Mouse (Mus musculus): Measurements from ENCODE around the gene Etfdh.

DNA sequence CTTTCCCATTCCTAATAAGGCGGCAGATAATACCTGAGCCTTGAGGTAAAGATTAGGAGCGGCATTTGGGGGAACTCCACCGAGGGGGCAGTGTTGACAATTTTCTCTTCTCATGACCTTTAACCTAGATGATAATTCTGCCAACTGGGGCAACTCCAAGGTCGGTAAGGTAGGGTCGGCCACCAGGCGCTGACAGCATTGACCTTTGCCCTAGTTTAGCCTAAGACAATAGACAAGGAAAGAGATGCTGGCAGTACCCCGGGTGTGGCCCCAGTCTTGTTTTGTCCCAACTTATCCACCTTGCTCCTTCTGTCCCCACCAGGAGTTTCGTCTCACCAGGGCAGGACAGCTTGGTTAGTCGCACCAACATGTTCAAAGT, 1.1 kb downstream of the Etfdh start:
- TF ChIP-seq CTCF (IDR thresholded peaks at IDR 0.05; ENCODE audit: extremely low read depth, insufficient read depth, low read length) (no peak), POLR2A (IDR thresholded peaks at IDR 0.05; ENCODE audit: extremely low read depth, insufficient read depth, low read length) (no peak)

Measured in cortical plate, adult 2 months (tissue).